Mouse (Mus musculus) CH12F3 (cell line): ENCODE results near the gene Prpf6.

Experiments
- in situ Hi-C: fragments of 300-500 bp; cut with MboI; formaldehyde crosslinking; loops from 2 replicates; pipeline ENCODE4 v1.14.3; 2020; ENCODE audit warnings: low sequenced_read_pairs

The Prpf6 gene

DNA sequence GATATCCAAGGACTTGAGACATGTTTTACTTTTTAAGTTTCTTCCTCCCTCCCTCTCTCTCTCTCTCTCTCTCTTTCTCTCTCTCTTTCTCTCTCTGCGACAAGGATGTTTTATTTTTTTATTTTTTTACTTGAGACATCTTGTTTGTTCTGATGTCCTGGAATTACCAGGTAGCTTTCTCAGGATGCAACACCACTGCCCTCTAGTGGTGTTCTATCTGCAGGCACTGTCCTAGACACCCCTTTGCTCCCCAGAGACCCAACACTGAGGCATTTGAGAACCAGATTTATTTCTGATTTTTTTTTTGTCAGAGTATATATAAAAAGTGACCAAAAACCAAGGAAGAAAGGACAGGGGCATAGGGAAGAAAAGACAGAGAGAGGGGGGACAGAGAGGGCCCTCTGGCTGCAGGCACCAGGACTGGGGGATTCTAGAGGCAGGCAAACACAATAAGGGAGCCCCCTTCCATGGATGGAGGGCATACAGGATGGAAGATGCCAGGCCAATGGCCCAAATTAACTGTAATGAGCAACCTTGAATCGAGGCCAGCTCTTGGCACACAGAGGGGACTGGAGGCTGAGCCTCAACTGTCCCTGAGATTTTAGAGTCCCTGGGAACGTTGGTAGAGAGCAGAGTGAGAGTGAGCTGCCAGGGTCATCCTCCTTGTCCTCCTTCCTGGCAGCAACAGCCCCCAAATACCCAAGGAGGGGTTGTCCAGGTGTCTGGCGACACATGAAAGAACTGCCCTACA, 3.5 kb downstream of the Prpf6 start:
- in situ Hi-C loops: no loop called here

DNA sequence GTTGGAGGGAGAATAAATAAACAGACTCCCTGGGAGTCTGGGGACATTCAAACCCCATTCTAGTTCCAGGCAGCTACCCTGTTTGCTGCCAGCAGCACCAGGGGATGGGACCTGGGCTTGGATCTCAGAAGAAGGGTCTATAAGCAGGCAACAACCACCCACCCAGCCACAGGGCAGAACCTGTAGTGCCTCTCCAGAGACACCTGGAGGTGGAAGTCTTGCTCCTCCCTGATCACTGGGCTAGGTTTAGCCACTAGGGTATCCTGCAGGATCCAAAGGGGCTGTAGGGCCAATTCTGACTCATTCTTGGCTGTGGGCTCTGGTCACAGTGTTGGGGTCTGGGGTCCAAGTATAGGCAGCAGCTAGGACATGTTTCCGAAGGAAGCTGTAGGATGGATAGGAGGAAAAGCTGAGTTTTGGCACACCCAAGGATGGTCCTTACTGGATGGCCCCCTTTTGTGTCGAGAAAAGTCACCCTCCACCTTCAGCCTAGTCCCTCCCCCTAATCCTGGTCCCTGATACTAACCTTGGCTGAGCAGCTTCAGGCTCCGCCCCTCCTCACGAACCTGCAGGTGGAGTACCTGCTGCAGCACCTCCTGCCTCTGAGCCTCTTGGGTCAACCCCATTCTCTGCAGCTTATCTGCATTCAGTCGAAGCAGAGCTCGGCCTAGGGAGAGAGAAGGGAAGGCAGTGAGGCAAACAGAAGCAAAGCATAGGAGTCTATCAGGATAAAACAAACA, 4.7 kb downstream of the Prpf6 start:
- in situ Hi-C loops: no loop called here

DNA sequence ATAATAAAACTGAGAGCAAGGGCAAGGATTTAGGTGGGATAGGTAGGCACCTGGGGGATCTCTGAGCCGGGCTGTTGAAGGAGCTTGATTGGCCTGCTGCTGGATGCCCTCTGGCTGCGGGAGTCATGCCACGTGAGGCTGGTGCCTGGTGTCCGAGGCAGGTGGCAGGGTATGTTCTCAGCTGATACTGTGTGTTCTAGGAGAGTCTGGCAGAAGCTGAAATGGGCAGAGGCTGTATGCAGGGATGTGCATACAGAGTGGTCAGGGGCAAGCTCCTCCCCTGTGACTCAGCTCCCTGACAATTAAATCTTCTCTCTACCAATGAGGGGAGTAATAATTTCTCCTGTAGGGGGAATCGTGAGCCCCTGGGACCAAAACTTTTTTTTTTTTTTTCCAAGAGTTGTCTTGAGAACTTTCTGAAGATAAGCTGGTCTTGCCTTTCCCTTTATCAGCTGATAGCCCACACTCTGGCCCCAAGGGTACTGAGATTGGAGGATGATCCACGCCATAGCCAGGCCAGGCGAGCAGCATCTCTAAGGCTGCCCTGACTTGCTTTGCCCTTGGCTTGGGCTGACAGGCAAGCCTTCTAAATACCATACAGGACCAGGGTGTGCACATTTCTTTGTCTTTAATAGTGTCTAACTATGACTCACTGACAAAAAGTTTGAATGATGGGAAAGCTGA, 5.9 kb downstream of the Prpf6 start:
- in situ Hi-C loops: no loop called here

DNA sequence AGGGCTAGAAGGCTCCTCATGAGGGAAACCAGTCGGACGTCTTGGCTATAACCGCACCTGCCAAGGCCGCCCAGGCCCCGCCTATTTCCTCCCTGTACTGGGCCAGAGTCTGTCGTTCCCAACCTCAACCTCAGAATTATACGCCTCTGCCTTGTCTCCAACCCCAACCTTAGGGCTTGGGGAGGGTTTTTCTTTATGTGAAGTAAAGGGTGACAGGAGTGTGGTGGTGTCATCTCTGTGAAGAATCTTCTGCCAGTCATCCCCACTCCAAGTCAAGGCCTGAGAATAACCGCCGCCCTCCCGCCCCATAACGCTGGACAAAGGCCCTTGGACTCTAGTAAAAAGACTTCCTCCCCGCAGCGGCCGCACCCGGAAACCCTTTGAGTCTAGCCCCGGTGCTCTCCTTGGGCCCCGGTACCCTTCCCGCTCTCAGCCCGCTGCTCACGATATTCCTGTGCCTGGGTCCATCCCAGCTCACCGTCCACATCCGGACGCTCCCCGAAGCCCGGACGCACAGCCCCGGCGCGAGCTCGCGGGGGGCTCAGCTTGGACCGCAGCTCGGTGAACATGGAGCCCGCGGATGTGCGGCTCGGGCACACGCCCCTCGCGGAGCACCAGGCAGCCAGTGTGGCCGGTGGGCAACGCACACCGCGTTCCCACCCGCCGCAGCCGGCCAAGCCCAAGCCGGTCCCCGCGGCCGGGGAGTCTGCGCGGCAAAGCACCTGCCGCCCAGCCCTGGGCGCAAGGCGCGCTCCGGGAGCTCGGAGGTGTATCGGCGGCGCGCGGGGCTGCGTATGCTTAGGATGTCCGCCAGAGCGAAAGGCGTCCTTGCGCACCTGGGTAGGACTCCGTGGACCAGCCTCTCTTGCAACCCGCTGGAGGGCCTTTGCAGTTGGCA, 7.0 kb downstream of the Prpf6 start, which contains the start of gene Samd10:
TSS of gene Samd10 (minus strand) at position 759 of the 898 bp plus-strand sequence.
- in situ Hi-C loops: no loop called here

DNA sequence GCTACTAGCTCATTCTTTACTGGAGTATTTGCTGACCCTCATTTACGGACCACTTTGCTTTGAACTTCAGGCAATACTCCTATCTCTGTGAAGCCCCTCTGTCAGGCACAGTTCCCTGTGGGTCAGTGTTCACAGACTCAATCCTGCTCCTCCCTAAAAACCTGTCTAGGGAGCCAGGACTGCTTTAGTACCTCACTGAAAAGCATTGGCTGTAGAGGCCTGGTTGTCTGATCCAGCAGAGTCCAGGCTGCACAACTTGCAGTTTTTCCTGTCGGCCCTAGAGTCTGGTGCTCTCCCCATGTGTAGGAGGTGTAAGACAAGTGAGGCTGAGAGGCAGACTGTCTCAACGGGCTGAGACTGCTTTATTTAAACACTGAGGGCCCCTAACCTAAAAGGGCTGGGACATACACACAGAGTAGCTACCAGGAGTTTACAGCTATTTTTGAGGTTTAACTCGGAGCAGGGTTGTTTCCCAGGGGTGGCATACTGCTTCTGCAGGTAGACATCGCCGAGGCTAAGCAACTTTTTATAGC, 8.6 kb downstream of the Prpf6 start:
- in situ Hi-C loops: no loop called here

DNA sequence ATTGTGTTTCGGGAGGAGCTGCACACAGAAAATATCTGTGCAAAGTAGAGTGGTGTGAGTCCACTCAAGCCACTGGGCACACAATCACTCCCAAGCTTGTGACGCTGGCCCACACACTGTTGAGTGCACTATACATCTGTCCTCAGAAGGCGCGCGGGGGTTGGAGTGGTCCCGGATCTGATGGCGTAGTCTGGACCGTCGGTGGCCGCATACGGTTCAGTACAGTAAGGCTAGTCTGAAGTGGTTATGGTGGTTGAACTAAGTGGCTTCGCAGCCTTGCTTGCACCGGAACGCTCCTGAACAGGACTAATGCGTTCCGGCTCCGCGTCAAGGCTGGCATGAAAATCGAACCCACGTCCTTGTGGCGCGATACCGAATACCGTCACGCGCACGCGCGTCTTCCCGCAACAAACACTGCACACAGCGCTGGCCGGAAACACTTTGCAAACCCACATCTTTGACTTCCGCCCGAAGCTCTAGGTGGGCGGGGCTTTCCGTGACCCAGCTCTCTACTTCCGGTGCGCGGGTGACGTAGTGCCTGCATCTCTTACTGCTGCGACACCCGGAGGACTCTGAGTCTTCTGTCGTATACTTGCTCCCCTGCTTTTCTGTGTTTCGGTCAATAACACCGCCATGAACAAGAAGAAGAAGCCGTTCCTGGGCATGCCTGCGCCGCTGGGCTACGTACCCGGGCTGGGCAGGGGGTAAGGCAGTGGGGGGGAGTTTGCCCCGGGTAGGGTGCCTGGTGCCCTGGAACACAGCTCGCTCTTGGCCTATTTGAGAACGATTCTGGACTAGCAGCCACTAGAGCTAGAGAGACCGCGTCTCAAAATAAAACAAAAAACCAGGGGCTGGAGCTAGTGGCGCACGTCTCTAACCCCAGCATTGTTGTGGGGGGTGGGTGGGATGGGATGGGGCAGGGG, 9.4 kb downstream of the Prpf6 start:
- in situ Hi-C loops: no loop called here

DNA sequence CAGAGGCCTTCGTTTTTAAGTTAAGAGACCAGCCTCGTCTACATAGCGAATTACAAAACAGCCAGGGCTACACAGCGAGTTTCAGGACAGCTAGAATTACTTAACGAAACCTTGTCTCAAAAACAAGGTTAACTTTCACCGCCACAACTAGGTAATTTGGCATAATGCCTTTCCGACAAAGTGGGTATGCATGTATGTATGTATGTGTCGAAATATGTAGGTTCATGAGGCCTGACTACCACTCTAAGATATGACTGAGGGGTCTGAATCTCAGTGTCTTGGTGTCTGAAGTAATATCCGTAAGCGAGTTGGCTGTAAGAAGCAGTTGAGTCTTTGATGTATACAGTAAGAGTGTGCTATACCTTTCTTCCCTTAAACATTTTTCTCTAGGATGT, 10.1 kb downstream of the Prpf6 start:
- in situ Hi-C loops: no loop called here

DNA sequence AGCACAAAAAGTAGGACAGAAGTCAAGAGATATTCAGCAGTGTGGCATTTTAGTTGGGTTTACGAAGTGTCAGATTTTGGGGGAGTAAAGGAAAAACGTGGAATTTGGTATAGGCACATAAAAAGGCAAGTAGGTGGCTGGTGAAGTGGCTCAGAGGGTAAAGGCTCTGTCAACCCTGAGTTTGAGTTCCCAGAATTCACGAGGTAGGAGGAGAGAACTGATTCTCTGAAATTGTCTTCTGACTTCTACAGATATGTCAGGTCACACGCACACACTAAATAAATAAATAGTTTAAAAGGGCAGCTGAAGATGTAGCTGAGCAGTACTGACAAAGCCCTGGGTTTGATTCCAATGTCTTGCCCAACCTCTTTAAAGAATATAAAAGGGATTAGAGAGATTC, 10.7 kb downstream of the Prpf6 start:
- in situ Hi-C loops: no loop called here

DNA sequence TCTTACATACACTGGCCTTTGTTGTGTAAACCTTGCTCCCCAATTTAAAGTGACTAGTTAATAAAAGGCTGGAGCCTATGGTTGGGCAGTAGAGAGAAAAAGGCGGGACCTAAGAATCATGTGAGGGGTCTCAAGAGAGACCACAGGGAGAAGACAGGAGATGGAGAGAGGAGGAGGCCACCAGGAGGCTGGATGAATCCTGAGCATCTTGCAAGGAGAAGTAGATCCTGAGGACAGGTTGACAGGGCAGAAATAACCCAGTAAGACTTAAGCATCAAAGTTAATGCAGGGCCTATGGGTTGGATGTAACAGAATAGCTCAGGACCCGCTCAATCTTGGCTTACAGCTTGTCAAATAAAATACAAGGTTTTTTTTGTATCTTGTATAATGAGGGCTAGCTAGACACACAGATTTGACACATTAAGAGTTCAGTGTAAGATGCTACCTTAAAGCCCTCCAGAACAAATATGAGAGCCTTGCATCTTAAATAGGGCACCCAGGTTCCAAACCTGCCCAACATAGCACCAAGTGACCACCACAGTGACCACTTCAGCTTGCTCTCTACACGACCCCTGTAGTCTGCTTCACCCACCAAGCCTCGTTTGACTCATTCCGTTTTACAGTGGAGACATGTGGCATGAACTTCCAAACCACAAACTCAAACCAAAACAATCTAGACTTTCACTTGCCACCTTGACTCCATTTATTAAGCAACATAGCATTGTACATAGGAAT, 27.3 kb downstream of the Prpf6 start:
- in situ Hi-C loops: no loop called here

DNA sequence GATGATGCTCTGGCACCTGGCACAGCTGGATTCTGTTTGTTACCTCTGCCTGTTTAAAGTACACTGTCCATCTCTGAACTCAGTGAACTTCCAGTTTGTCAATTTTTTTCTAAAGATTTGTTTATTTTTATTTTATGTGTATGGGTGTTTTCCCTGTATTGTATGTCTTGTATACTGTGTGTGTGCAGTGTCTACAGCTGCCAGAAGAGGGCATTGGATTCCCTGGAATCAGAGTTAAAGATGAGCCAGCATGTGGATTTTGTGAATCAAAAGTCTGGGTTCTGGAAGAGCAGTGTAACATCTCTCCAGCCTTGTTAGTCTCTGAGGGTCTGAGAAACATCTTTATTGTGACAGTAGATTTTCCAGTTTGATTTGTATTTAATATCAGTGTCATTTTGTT, 31.7 kb downstream of the Prpf6 start:
- in situ Hi-C loops: no loop called here

DNA sequence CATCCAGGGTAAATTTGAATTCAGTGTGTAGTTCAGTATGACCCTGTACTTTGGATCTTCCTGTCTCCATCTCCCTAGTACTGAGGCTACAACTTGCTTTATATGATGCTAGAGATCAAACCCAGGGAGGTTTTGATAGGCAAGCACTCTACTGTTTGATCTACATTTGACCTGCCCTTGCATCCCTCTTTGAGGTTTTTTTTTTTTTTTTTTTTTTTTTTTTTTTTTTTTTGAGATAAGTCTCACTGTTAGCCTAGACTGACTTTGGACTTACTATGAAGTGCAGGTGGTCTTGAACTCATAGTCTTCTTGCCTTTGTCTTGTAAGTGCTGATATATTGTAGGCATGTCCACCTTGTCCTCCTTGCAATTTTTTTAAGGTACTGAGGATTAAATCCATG, 36.8 kb downstream of the Prpf6 start:
- in situ Hi-C loops: no loop called here

DNA sequence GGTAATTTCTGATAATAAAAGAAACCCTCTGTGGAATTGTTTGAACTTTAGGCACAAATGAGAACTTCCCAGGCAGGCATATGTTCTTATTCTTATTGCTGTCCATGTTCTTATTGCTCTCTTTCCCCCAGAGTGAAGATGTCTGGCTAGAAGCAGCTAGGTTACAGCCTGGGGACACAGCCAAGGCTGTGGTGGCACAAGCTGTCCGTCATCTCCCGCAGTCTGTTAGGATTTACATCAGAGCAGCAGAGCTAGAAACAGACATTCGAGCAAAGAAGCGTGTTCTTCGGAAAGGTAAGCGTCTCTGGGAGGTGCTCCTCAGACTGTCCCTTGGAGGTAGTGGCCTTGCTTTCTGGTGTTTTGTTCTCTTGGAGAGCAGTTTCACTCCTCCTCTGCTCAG, 41.0 kb downstream of the Prpf6 start:
- in situ Hi-C loops: no loop called here

DNA sequence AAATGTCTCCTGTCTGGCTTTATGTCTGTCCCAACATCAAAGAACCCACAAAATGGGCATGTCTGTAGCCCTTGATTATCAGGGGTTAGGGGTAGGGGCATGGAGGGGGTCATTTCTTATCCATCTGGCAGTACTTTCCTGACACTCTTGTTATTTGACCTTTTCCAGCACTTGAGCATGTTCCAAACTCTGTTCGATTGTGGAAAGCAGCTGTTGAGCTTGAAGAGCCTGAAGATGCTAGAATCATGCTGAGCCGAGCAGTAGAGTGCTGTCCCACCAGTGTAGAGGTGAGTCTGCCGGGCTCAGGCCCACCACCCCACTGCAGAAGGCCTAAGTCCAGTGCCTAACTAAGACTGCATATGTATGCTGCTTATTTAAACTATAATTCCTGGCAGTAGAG, 44.2 kb downstream of the Prpf6 start:
- in situ Hi-C loops: no loop called here

DNA sequence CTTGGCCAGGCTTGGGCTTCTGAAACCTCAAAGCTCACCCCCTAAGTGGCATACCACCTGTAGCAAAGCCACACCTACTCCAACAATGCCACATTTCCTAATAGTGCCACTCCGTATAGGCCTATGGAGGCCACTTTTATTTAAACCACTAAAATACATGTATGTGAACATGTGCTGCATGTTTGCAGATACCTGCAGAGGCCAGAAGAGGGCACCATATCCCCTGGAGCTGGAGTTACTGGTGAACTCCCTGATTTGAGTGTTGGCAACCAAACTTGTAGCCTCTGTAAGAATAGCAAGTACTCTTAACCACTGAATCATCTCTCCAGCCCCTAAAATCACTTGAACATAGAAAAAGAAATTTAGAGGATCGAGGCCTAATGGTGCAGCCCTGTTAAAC, 52.7 kb downstream of the Prpf6 start:
- in situ Hi-C loops: no loop called here

DNA sequence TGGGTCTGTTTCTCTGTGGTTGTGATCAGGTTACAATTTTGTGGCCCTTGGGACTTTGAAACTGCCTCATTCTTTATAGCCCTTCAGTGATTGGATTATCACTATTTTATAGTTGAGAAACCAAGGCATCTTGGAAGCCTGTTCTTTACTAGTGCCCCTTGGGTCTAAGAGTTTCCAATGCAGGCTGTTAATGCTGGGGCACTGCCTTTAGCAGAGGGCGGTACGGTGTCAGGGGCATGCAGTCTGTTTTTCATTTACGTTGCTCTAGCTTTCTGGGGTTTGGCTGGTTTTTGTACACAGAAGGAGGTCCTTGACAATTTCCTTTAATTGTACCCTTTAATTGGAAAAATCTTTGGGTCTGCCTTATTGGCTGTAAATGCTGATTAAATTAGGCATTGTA, 54.0 kb downstream of the Prpf6 start:
- in situ Hi-C loops: no loop called here

DNA sequence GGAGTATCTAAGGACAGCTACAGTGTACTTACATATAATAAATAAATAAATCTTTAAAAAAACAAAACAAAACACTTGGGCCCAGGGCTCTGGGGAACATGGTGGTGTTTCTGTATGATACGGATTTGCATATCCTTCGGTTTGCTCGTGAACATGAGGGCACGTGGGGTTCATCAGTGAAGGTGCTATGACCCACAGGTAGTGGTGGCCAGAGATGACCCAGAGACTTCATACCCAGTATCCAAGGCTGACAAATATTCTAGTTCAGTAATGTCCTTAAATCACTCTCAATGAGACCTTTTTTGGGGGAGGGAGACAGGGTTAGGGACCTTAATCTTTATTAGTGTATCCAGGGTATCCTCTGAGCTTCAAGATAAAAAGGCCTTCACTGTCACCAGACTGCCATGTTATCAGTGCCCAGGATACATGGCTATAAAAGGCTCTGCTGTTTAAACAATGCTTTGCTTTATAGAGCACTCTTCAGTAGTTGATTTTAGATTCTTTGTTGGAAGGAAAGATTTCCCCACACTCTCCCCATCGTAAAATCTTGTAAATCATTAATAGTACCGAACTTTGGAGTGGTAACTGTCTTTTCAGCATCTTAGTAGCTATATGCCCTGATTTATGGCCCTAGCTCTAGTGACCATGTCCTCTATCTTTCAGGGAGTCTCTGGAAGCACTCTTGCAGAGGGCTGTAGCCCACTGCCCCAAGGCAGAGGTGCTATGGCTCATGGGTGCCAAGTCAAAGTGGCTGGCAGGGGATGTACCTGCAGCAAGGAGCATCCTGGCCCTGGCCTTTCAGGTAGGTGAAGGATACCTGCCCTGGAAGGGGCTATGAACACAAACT, 55.2 kb downstream of the Prpf6 start:
- in situ Hi-C loops: no loop called here

DNA sequence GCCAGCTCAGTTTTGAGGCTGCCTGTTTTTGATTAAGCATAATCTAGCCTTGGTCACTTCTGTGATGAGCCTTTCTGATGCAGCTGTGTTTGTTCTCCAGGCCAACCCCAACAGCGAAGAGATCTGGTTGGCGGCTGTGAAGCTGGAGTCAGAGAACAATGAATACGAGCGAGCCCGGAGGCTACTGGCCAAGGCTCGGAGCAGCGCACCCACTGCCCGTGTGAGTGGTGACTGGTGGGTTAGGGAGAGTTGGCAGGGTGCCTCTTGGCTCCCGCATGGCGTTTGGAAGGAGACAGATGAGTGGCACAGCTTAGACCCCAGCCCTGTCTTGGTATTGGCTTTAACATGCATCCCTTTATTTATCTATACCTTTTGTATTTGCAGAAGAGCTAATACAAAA, 57.3 kb downstream of the Prpf6 start:
- in situ Hi-C loops: no loop called here

DNA sequence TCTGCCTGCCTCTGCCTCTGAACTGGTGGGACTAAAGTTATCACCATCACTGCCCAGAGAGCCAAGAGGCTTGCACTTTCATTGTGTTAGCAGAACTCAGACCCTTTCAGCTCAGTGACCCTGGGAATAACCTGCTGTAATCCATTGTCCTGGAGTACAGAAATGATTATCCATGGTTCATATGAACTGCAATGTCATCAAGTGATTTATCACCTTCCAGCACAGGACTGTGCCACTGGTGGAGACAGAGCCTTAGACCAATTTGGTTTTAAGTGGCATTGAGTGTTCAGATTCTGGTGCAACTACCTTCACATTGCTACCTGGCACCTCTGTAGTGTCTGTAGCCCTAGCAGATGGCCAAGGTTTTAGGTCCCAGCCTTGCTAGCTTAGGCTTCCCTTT, 61.4 kb downstream of the Prpf6 start:
- in situ Hi-C loops: no loop called here
